Comparison of ENCODE assay signal across 9 mouse cellular contexts in genomic region chr1:189830797-189831232, GRCm38 (mm10).
DNase-seq lines count a peak whose midpoint lies in the region; ATAC-seq lines count a peak whose summit lies in the region.
"Had no signal": no experiment of that assay in that cellular context is flagged by ENCODE, and none has a peak within 500 bp of the region (broad histone marks: within the 10 kb centered on the region; RNA-seq: fewer than 3 reads in every experiment).

No protein-coding gene starts in this region.

- no peak overlapping the region for H3K4me2 ChIP-seq in embryonic facial prominence, embryonic 14.5 days (ENCODE audit: low read depth, low read length)
- H3K4me2 ChIP-seq: hindbrain, embryonic 15.5 days had no signal

- H3K36me3 ChIP-seq in embryonic facial prominence, embryonic 14.5 days (ENCODE audit: control insufficient read depth, insufficient read depth, low read length): peaks cover 48% of the 10 kb centered on the region
- H3K36me3 ChIP-seq: hindbrain, embryonic 15.5 days had no signal

- no peaks in the 10 kb centered on the region for H3K27me3 ChIP-seq in embryonic facial prominence, embryonic 14.5 days (replicated peaks; ENCODE audit: control insufficient read depth, insufficient read depth, low read length)
- H3K27me3 ChIP-seq: hindbrain, embryonic 15.5 days had no signal

- H3K9me3 ChIP-seq in embryonic facial prominence, embryonic 14.5 days (ENCODE audit: control insufficient read depth, low read length): no peaks in the 10 kb centered on the region
- H3K9me3 ChIP-seq: hindbrain, embryonic 15.5 days had no signal

- no peak overlapping the region for H3K9ac ChIP-seq in embryonic facial prominence, embryonic 14.5 days (ENCODE audit: low read depth, low read length)
- H3K9ac ChIP-seq: hindbrain, embryonic 15.5 days had no signal

- no peak overlapping the region for H3K27ac ChIP-seq in embryonic facial prominence, embryonic 14.5 days (replicated peaks; ENCODE audit: low read depth, low read length)
- H3K27ac ChIP-seq: hindbrain, embryonic 15.5 days had no signal

- peak; percentile 34 for DNase-seq in adrenal gland, adult 2 months
- DNase-seq in adrenal gland, adult 18-20 months (ENCODE audit: low spot score in 2 of 2): no peak
- DNase-seq in A20 (ENCODE audit: low read depth, low spot score) (peak; percentile 48), liver (peak; percentile 78)
- DNase-seq in embryonic facial prominence, embryonic 14.5 days (ENCODE audit: low spot score): peak; percentile 63
- no peak for DNase-seq in natural killer cell, adult 2 months (ENCODE audit: low spot score in 2 of 2)
- no peak for DNase-seq in cerebellum, postnatal 36 days
- DNase-seq in urinary bladder, postnatal 10 days (ENCODE audit: low spot score): no peak

- peak; percentile 71 for ATAC-seq in embryonic facial prominence, embryonic 14.5 days (ENCODE audit: low read depth)

- H3K4me3 ChIP-seq in embryonic facial prominence, embryonic 14.5 days (ENCODE audit: low read depth, low read length): no peak overlapping the region
- H3K4me3 ChIP-seq: hindbrain, embryonic 15.5 days had no signal

- peaks cover 8% of the 10 kb centered on the region for H3K4me1 ChIP-seq in embryonic facial prominence, embryonic 14.5 days (ENCODE audit: control insufficient read depth, insufficient read depth, low read length)

- 20% methylated on average over 12 of the region's 12 CpGs for WGBS in embryonic facial prominence, embryonic 14.5 days

Comparison
In these comparisons a context has a peak if more than half of its experiments do, and no peak if none do; other contexts are left out.
1. DNase-seq: peak in adrenal gland, adult 2 months (single experiment), A20 (single experiment), embryonic facial prominence, embryonic 14.5 days (single experiment) and liver (single experiment); none in adrenal gland, adult 18-20 months (0 of 2), natural killer cell, adult 2 months (0 of 2), cerebellum, postnatal 36 days (0 of 2) and urinary bladder, postnatal 10 days (single experiment).